Mouse (Mus musculus) myocyte (in vitro differentiated cells): ENCODE results near the gene Zfp239. TPM values are rescaled to one million over a fixed set of nuclear protein-coding genes. Genes with fewer than 3 reads are reported as not detected.

Experiments used
- H3K27me3 ChIP-seq: one replicate; pipeline ENCODE4 v1.6.1; 2011; ENCODE audit not compliant: control insufficient read depth, insufficient read depth, insufficient read length
- H3K36me3 ChIP-seq: one replicate; pipeline ENCODE4 v1.6.1; 2011; ENCODE audit not compliant: control insufficient read depth, insufficient read depth
- H3K4me2 ChIP-seq: one replicate; pipeline ENCODE4 v1.6.1; 2011; ENCODE audit warnings: low read depth, control low read depth
- H3K4me3 ChIP-seq: one replicate; pipeline ENCODE4 v1.5.1; 2011; ENCODE audit warnings: mild to moderate bottlenecking, control low read depth, moderate library complexity
- H3K79me2 ChIP-seq: one replicate; pipeline ENCODE4 v1.6.1; 2011; ENCODE audit not compliant: control insufficient read depth, insufficient read depth
- H3ac ChIP-seq: one replicate; pipeline ENCODE4 v1.6.1; 2011; ENCODE audit not compliant: control insufficient read depth, insufficient read length
- CEBPB ChIP-seq: IDR thresholded peaks from 2 replicates; pipeline ENCODE4 v1.6.1; 2011; ENCODE audit warnings: mild to moderate bottlenecking, moderate library complexity; ENCODE audit not compliant: poor library complexity, insufficient read depth, severe bottlenecking
- E2F4 ChIP-seq: IDR thresholded peaks from one replicate; pipeline ENCODE4 v1.6.1; 2011; ENCODE audit warnings: mild to moderate bottlenecking, control low read depth, moderate library complexity; ENCODE audit not compliant: insufficient read depth
- MAX ChIP-seq: IDR thresholded peaks from one replicate; pipeline ENCODE4 v1.6.1; 2011; ENCODE audit warnings: low read depth, mild to moderate bottlenecking, control low read depth
- MYOD1 ChIP-seq, 3 experiments: IDR thresholded peaks; one replicate each; pipeline ENCODE4 v1.6.1; 2011; ENCODE audit warnings: control low read depth in 2 of 3, low read depth in 2 of 3, mild to moderate bottlenecking in 2 of 3, moderate library complexity in 1 of 3; ENCODE audit not compliant: insufficient read length in 2 of 3, control insufficient read depth in 1 of 3
- MYOG ChIP-seq, 3 experiments: IDR thresholded peaks; one replicate each; pipeline ENCODE4 v1.6.1; 2011; ENCODE audit warnings: control low read depth in 2 of 3, low read depth in 2 of 3, mild to moderate bottlenecking in 2 of 3; ENCODE audit not compliant: insufficient read length in 2 of 3, control insufficient read depth in 1 of 3, insufficient read depth in 1 of 3
- POLR2A ChIP-seq: IDR thresholded peaks from one replicate; pipeline ENCODE4 v1.6.1; 2011; ENCODE audit warnings: low read depth, mild to moderate bottlenecking, control low read depth, moderate library complexity; ENCODE audit not compliant: insufficient read length
- POLR2AphosphoS2 ChIP-seq: IDR thresholded peaks from one replicate; pipeline ENCODE4 v1.6.1; 2011; ENCODE audit warnings: low read depth, control low read depth; ENCODE audit not compliant: insufficient read length
- REST ChIP-seq: IDR thresholded peaks from one replicate; pipeline ENCODE4 v1.6.1; 2011; ENCODE audit warnings: mild to moderate bottlenecking, control low read depth, moderate library complexity; ENCODE audit not compliant: insufficient read depth, insufficient read length
- SRF ChIP-seq: IDR thresholded peaks from one replicate; pipeline ENCODE4 v1.6.1; 2011; ENCODE audit warnings: low read depth; ENCODE audit not compliant: control insufficient read depth, insufficient read length
- TCF12 ChIP-seq: IDR thresholded peaks from one replicate; pipeline ENCODE4 v1.6.1; 2011; ENCODE audit warnings: mild to moderate bottlenecking, control low read depth; ENCODE audit not compliant: poor library complexity, insufficient read depth, severe bottlenecking
- TCF3 ChIP-seq: IDR thresholded peaks from one replicate; pipeline ENCODE4 v1.6.1; 2011; ENCODE audit warnings: low read depth, control low read depth; ENCODE audit not compliant: insufficient read length
- USF1 ChIP-seq: IDR thresholded peaks from one replicate; pipeline ENCODE4 v1.6.1; 2011; ENCODE audit warnings: low read depth, mild to moderate bottlenecking, control low read depth, moderate library complexity
- polyA plus RNA-seq: library from polyadenylated mRNA; unstranded; fragments of >200 nt; fragmentation: generic; extraction: Trizol; gene quantifications from one replicate; pipeline ENCODE4 v1.2.1, GENCODE M21; 2012; ENCODE audit warnings: missing spikeins

The Zfp239 gene
- polyA plus RNA-seq, 1 experiment: 2.1 TPM

- Histone ChIP-seq H3K79me2 (no peaks in the 10 kb centered on the region), H3K4me2 (no peak overlapping the region), H3K27me3 (no peaks in the 10 kb centered on the region), H3K4me3 (no peak overlapping the region), H3ac (no peak overlapping the region), H3K36me3 (no peaks in the 10 kb centered on the region)
- TF ChIP-seq TCF3: no peak
Measured at GRCm38 (mm10) chr6:117890257-117890656, 28.4 kb downstream of the Zfp239 start.

- no peak overlapping the region for H3K4me2 ChIP-seq
- no peaks in the 10 kb centered on the region for H3K79me2 ChIP-seq
- H3K4me3 ChIP-seq: no peak overlapping the region
Measured at GRCm38 (mm10) chr6:117891369-117892160, 29.7 kb downstream of the Zfp239 start.

GRCm38 (mm10) chr6:117892386-117892785, 30.5 kb downstream of the Zfp239 start:
- Histone ChIP-seq H3K79me2 (no peaks in the 10 kb centered on the region), H3K4me2 (no peak overlapping the region), H3K4me3 (no peak overlapping the region), H3K27me3 (no peaks in the 10 kb centered on the region), H3ac (no peak overlapping the region), H3K36me3 (no peaks in the 10 kb centered on the region)
- TF ChIP-seq MYOD1 (IDR thresholded peaks at IDR 0.05; ENCODE audit: control insufficient read depth in 1 of 3, insufficient read length in 2 of 3, low read depth in 2 of 3) (no peak), SRF (no peak), USF1 (no peak), TCF3 (no peak), TCF12 (no peak), CEBPB (no peak), MYOG (IDR thresholded peaks at IDR 0.05; ENCODE audit: control insufficient read depth in 1 of 3, insufficient read depth in 1 of 3, insufficient read length in 2 of 3, low read depth in 2 of 3) (no peak), POLR2AphosphoS2 (no peak), REST (no peak), E2F4 (no peak), MAX (no peak), POLR2A (no peak)

More at GRCm38 (mm10) chr6:117891369-117892160, 29.7 kb downstream of the Zfp239 start:
- TF ChIP-seq MYOG (IDR thresholded peaks at IDR 0.05; ENCODE audit: control insufficient read depth in 1 of 3, insufficient read depth in 1 of 3, insufficient read length in 2 of 3, low read depth in 2 of 3) (no peak), POLR2AphosphoS2 (no peak), REST (no peak), MAX (no peak), SRF (no peak), E2F4 (no peak), TCF12 (no peak), TCF3 (no peak), USF1 (no peak), CEBPB (no peak), POLR2A (no peak)
- Histone ChIP-seq H3K36me3 (no peaks in the 10 kb centered on the region), H3K27me3 (no peaks in the 10 kb centered on the region), H3ac (no peak overlapping the region)

- H3K4me3 ChIP-seq: no peak overlapping the region
- no peaks in the 10 kb centered on the region for H3K79me2 ChIP-seq
- no peaks in the 10 kb centered on the region for H3K36me3 ChIP-seq
- no peak overlapping the region for H3ac ChIP-seq
- H3K4me2 ChIP-seq: no peak overlapping the region
- TF ChIP-seq CEBPB: no peak
- no peak for TF ChIP-seq MYOG (IDR thresholded peaks at IDR 0.05; ENCODE audit: control insufficient read depth in 1 of 3, insufficient read depth in 1 of 3, insufficient read length in 2 of 3, low read depth in 2 of 3)
- no peak for TF ChIP-seq TCF12
- no peak for TF ChIP-seq MYOD1 (IDR thresholded peaks at IDR 0.05; ENCODE audit: control insufficient read depth in 1 of 3, insufficient read length in 2 of 3, low read depth in 2 of 3)
- TF ChIP-seq POLR2AphosphoS2: no peak
- H3K27me3 ChIP-seq: no peaks in the 10 kb centered on the region
Measured at GRCm38 (mm10) chr6:117893435-117893834, 31.5 kb downstream of the Zfp239 start.

GRCm38 (mm10) chr6:117897800-117898199, 35.9 kb downstream of the Zfp239 start:
- Histone ChIP-seq H3K79me2 (no peaks in the 10 kb centered on the region), H3K36me3 (no peaks in the 10 kb centered on the region), H3K27me3 (no peaks in the 10 kb centered on the region), H3ac (no peak overlapping the region), H3K4me3 (no peak overlapping the region), H3K4me2 (no peak overlapping the region)
- TF ChIP-seq MYOG (IDR thresholded peaks at IDR 0.05; ENCODE audit: control insufficient read depth in 1 of 3, insufficient read depth in 1 of 3, insufficient read length in 2 of 3, low read depth in 2 of 3) (no peak), TCF12 (no peak), MYOD1 (IDR thresholded peaks at IDR 0.05; ENCODE audit: control insufficient read depth in 1 of 3, insufficient read length in 2 of 3, low read depth in 2 of 3) (no peak), POLR2A (no peak), REST (no peak), MAX (no peak), POLR2AphosphoS2 (no peak), E2F4 (no peak), TCF3 (no peak), USF1 (no peak), CEBPB (no peak), SRF (no peak)
